Mouse (Mus musculus) embryo, embryonic 10.5 days (tissue): ENCODE results near the gene Myt1.

Experiments
- DNase-seq: peaks from one replicate; pipeline ENCODE4 v3.0.0-alpha.2; 2015; ENCODE audit warnings: low spot score

The Myt1 gene

GRCm38 (mm10) chr2:181763006-181763830 lies at the start of gene Myt1:
Gene Myt1, plus strand, starts transcription at chr2:181763332.
- peak; percentile 80 for DNase-seq

- peak; percentile 15 for DNase-seq
Observed at GRCm38 (mm10) chr2:181713749-181714148, 49.4 kb upstream of the Myt1 start.

GRCm38 (mm10) chr2:181714903-181715326 lies 48.2 kb upstream of the Myt1 start, which contains the start of gene Oprl1:
Gene Oprl1, plus strand, starts transcription at chr2:181715016.
- peak; percentile 55 for DNase-seq

- no peak for DNase-seq
Observed at GRCm38 (mm10) chr2:181715382-181715781, 47.8 kb upstream of the Myt1 start.

- DNase-seq = no peak
Observed at GRCm38 (mm10) chr2:181716991-181717390, 46.1 kb upstream of the Myt1 start.

GRCm38 (mm10) chr2:181720061-181720460 lies 43.1 kb upstream of the Myt1 start:
- DNase-seq = no peak

- no peak for DNase-seq
Observed at GRCm38 (mm10) chr2:181721200-181721599, 41.9 kb upstream of the Myt1 start.

- DNase-seq = peak; percentile 76
Observed at GRCm38 (mm10) chr2:181722213-181722612, 40.9 kb upstream of the Myt1 start.

GRCm38 (mm10) chr2:181727659-181728262 lies 35.4 kb upstream of the Myt1 start:
- DNase-seq = no peak

GRCm38 (mm10) chr2:181730051-181730450 lies 33.1 kb upstream of the Myt1 start:
- DNase-seq = no peak

GRCm38 (mm10) chr2:181752626-181753025 lies 10.5 kb upstream of the Myt1 start:
- DNase-seq = no peak

- DNase-seq = no peak
Observed at GRCm38 (mm10) chr2:181758147-181758725, 4.9 kb upstream of the Myt1 start.

GRCm38 (mm10) chr2:181759041-181759440 lies 4.1 kb upstream of the Myt1 start:
- DNase-seq = peak; percentile 51

- DNase-seq = peak; percentile 53
Observed at GRCm38 (mm10) chr2:181763886-181764527, 875 bp downstream of the Myt1 start.

- DNase-seq = peak; percentile 85
Observed at GRCm38 (mm10) chr2:181764600-181764999, 1.5 kb downstream of the Myt1 start.

GRCm38 (mm10) chr2:181765251-181765650 lies 2.1 kb downstream of the Myt1 start:
- no peak for DNase-seq

- peak; percentile 14 for DNase-seq
Observed at GRCm38 (mm10) chr2:181766672-181767557, 3.8 kb downstream of the Myt1 start.

GRCm38 (mm10) chr2:181768451-181768850 lies 5.3 kb downstream of the Myt1 start:
- no peak for DNase-seq

- no peak for DNase-seq
Observed at GRCm38 (mm10) chr2:181769397-181769796, 6.3 kb downstream of the Myt1 start.

GRCm38 (mm10) chr2:181773203-181773602 lies 10.1 kb downstream of the Myt1 start:
- DNase-seq = no peak

GRCm38 (mm10) chr2:181775786-181776185 lies 12.7 kb downstream of the Myt1 start:
- DNase-seq = no peak
